Mouse (Mus musculus): Measurements from ENCODE around the gene Plpp2.

GRCm38 (mm10) chr10:79550366-79550765, 16.8 kb upstream of the Plpp2 start:
- TF ChIP-seq CTCF (IDR thresholded peaks at IDR 0.05; ENCODE audit: low read depth) (no peak), EP300 (IDR thresholded peaks at IDR 0.05; ENCODE audit: low read depth) (no peak)
